Mouse (Mus musculus) T-helper 17 cell (primary cell): ENCODE results near the gene Rnf208.

ENCODE experiments used
- in situ Hi-C, 2 experiments: fragments of 300-600 bp; cut with MboI, MseI; formaldehyde crosslinking; loops; 1 replicate in 1 of 2; 2 replicates in 1 of 2; pipeline ENCODE4 v1.15.1; 2025; ENCODE audit warnings: high pct_unique_total_duplicates in 2 of 2

The Rnf208 gene

DNA sequence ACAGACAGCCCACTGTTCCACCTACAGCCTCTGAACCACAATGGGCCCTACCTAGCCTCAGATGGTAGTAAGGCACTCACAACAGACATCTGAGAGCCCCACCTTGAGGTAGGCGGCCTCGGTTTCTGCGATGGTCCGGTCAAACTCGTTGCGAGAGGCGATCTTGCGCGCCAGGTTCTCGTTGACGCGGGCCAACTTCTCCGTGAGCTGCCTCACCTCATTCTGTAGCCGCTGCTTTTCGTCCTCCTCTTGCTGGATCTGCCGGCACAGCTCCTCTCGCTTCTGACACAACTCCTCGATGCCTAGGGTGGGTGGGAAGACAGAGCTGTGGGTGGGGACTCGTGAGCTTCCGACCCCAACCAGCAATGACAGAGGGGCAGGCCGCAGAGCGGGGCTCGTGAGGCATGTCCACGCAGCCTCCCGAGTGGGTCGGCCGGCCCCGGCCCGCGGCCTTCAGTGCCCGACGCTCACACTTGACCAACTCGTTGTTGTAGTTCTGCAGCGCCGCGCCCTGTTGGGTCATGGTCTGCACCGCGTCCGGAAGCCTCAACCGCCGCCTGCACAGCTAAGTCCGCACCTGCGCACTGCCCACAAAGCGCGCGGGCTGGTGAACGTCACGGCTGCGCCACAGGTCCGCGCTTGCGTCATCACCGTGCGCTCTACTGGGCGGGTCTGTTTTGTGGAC lies 29.9 kb downstream of the Rnf208 start, which contains the start of the genes Ssna1 and Anapc2:
Gene Ssna1 (minus strand): TSS at position 612 of the 685 bp plus-strand sequence.
Gene Anapc2 (plus strand): TSS at position 652 of the 685 bp plus-strand sequence.
- in situ Hi-C loops = loop anchor here (5.0 to 10.0 kb wide), 2 partner anchors 60 to 63 kb away; partner anchors contain the start of gene Man1b1 (in 2 of the 2)

GRCm38 (mm10) chr2:25272515-25272914 lies 30.5 kb downstream of the Rnf208 start:
- in situ Hi-C loops = loop anchor here (5.0 to 10.0 kb wide), 2 partner anchors 60 to 62 kb away; partner anchors contain the start of gene Man1b1 (in 2 of the 2)

DNA sequence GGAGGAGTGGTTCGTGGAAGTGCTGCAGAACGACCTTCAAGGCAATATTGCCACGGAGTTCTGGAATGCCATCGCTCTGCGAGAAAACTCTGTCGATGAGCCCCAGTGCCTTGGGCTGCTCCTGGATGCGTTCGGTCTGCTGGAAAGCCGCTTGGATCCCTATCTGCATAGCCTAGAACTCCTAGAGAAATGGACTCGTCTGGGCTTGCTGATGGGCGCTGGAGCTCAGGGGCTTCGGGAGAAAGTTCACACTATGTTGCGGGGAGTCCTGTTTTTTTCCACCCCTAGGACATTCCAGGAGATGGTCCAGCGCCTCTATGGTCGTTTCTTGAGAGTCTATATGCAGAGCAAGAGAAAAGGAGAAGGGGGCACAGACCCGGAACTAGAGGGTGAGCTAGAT lies 31.0 kb downstream of the Rnf208 start:
- in situ Hi-C loops = loop anchor here (5.0 to 10.0 kb wide), 2 partner anchors 59 to 62 kb away; partner anchors contain the start of gene Man1b1 (in 2 of the 2)

DNA sequence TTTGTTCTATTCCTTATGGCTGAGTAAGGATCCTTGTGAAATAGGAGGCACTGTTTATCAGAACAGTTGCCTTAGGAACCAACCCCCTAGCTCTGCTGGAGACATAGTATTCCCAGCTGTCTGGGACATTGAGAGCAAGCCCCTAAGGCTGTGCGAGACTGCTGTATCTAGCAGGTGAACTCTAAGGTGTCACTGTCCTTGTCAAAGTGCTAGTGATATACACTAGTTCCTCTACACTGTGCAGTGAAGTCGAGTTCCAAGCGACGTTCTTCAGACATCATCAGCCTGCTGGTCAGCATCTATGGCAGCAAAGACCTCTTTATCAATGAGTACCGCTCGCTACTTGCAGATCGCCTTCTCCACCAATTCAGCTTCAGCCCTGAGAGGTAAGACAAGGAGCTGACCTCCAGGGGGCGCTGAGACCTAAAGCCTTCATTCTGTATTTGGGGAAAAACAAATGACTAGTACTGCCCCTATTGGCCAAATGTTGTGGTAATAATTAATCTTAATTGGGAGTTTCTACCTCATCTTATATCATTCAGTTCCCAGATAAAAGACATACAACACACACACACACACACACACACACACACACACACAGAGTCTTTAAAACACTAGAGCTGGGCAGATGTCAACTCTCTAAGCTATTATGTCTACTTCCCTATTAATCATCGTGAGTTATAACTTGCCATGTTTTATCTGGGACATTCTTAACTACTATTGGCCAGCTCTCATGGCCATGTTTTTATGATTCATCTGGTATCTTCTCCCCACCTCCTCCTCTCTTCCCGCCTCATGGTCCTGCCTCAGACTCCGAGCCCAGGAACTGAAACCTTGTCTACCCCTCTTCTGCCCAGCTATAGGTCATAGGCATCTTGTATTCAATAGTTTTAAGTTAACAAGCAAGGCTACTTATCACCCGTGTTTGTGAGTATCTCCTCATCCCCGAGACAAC lies 37.1 kb downstream of the Rnf208 start:
- in situ Hi-C loops = loop anchor here in 1 of 2 experiments (10.0 kb wide), 1 partner anchor 56 kb away; the partner anchor contains the start of gene Man1b1

GRCm38 (mm10) chr2:25285551-25285950 lies 43.5 kb downstream of the Rnf208 start:
- in situ Hi-C loops = no loop called here

DNA sequence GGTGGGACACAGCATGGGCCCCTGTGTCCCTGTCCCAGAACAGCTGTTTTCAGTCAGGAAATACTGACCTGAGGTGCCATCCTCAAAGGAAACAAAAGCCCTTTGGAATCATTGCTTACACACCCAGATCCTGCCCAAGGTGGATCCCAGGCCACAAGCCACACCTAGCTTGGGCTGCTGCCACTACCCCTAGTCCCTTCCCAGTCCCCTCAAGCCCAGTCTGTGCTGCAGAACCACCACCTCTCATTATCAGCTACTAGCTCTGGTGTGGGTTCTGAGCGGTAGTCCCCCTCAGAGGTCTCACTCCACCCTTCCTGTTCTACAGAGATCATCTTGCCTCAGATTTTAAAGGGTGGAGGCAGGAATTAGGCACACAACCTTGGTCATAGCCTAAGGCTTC lies 44.3 kb downstream of the Rnf208 start:
- in situ Hi-C loops = no loop called here

- in situ Hi-C loops = no loop called here
These were observed 45.0 kb downstream of the Rnf208 start for GRCm38 (mm10) chr2:25286837-25287636.

GRCm38 (mm10) chr2:25287927-25288649 lies 46.0 kb downstream of the Rnf208 start, which contains the start of gene Tmem210:
Tmem210 (plus strand) TSS chr2:25288145.
- in situ Hi-C loops = no loop called here

GRCm38 (mm10) chr2:25288734-25289345 lies 46.8 kb downstream of the Rnf208 start:
- in situ Hi-C loops = no loop called here

DNA sequence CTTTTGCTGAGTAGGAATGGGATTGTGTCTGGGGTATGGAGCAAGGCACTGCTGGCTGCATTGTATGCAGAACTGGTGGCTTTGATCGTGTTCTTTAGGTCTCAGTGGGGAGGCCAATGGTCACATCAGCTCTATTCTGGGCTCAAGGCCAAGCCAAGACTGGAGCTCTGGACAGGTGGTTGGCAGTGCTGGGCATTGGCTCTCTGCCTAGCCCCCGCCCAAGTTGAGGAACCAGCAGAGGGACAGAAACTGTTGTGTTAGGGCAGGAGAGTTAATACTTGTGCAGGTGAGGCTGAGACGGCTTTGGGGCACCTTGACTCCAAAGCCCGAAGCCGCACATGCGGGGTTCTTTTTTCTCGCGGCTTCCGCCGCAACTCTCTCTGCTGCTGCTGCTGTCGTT lies 47.6 kb downstream of the Rnf208 start, which contains the start of gene Lrrc26:
Gene Lrrc26 (plus strand): TSS at position 265 of the 400 bp plus-strand sequence.
- in situ Hi-C loops = no loop called here

- in situ Hi-C loops = no loop called here
These were observed 48.2 kb downstream of the Rnf208 start for GRCm38 (mm10) chr2:25290101-25290815.

DNA sequence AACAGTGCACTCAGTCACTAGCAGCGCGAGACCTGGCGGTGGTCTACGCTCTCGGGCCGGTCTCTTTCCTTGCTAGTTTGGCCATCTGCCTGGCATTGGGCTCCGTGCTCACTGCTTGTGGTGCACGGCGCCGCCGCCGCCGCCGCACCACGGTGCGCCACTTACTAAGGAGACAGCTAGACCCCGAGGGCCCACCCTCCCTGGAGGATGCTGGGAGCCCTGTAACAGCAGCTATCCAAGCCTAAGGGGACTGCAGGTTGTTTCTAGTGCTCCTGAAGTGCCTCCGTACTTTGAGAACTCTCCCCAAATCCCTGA lies 48.7 kb downstream of the Rnf208 start:
- in situ Hi-C loops = no loop called here

DNA sequence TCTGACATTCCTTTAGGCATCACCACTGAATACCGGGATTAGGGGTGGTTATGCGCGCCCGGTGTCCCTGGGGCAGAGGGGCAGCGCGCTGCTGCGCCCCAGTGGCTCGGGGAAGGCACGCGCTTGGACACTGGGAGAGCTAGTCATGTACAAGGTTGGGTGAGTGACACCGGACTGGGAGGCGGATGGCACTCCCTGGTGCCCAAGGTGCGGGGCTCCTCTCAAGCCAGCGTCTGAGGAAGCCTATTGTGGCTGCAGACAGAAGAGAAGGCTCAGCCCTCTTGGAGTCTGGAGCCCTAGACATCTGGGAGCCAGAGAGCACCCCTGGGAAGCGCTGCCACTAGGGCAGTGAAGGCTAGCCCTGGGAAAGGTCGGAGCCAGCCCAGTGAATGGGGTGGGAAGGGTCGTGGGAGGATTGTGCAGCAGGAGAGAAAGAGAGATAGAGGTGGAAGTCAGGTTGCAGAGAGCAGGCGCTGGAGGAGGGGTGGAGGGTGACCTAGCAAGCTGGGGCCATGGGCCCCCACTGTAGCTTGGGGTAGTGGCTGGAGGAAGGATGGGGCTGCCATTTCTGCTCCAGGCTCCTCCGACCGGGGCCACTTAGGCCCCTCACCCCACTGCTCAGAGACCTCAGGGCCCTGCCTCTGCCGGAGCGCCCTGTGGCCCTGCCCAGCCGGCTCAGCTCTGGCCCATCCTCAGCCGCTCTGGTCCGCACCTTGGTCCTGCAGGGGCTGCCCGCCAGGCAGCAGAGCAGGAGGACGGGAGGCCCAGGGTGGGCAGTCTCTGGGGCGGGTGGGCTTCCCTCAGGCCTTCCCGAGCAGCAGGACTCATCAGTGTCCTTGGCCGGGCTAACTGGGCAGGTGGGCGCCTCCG lies 49.4 kb downstream of the Rnf208 start:
- in situ Hi-C loops = no loop called here

DNA sequence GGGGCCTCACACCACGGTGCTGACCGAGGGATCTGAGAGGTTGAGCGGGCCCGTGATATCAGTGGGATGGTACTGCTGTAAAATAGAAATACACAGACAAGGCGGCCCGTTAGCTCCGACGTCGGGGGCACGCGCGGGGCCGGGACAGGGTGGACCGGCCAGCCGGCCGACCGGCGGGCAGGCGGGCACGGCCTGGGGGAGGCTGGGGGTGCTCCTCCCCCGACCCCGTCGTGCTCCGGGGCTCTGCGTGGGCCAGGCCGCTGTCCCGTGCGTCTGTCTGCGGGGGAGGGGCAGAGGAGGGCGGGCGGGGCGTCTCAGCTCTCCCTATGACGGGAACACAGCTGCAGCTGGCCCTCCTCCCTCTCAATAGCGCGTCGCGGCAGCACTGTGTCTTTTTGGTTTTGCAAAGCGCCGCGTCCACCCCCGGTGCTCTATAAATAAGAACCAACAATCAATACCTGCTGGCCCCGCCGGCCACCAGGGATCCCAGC lies 50.0 kb downstream of the Rnf208 start:
- in situ Hi-C loops = no loop called here

DNA sequence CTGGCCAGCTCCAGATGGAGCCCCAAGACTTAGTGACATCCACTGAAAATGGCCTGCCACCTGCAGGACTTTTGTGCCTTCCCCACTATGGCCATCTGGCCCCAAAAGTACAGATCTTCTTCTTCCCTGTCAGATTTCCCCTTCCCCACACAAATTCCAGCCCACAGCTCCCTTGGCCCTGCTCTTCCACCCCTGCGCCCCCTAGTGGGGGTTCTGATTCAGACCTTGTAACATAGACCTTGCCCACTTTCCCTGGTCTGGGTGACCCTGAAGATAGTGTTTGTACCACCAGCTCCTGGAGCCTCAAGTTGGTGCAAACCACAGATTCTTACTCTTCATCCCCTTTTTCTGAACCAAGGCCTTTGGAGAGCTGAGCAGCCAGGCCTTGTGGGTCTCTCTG lies 50.8 kb downstream of the Rnf208 start:
- in situ Hi-C loops = no loop called here

DNA sequence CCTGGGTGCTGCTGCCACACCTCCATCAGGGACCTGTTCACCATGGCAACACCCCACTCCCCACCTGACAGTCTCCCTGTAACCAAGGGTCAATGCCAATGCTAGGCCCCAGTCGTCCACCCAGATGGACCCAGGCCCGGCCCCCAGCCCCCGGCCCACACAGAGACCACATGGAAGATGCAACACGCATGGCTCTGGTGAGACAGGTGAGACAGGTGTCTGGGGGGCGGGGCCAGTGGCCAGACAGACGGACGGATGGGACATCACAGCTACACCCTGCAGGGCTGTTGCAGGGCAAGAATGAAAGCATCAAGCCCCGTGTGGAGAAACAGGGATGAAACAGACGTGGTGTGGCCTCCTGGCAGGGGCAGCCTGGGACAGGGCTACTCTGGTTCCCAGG lies 51.7 kb downstream of the Rnf208 start:
- in situ Hi-C loops = no loop called here
